Mouse (Mus musculus) left cerebral cortex, adult 9 months (tissue): ENCODE measurements around the gene Lmod3.

Experiments
- DNase-seq, 2 experiments: peaks; one replicate each; pipeline ENCODE4 v3.0.0; 2022; ENCODE audit warnings: low spot score in 2 of 2

Gene Lmod3

GRCm38 (mm10) chr6:97227067-97227847 is 25.3 kb downstream of the Lmod3 start:
- DNase-seq, result no peak

GRCm38 (mm10) chr6:97226083-97226491 is 26.5 kb downstream of the Lmod3 start:
- DNase-seq, result no peak

GRCm38 (mm10) chr6:97224505-97224904 is 28.1 kb downstream of the Lmod3 start:
- DNase-seq, result no peak

- DNase-seq, result no peak
These were observed 29.0 kb downstream of the Lmod3 start for GRCm38 (mm10) chr6:97223566-97223965.

GRCm38 (mm10) chr6:97222931-97223467 is 29.6 kb downstream of the Lmod3 start:
- no peak for DNase-seq

- DNase-seq, result no peak
These were observed 30.2 kb downstream of the Lmod3 start for GRCm38 (mm10) chr6:97222321-97222720.

- DNase-seq, result peak in 1 of 2 experiments; percentile 81
These were observed 31.1 kb downstream of the Lmod3 start for GRCm38 (mm10) chr6:97221205-97222025.

- DNase-seq, result no peak
These were observed 31.9 kb downstream of the Lmod3 start for GRCm38 (mm10) chr6:97220672-97221071.

- no peak for DNase-seq
These were observed 36.3 kb downstream of the Lmod3 start for GRCm38 (mm10) chr6:97216154-97216821.

- DNase-seq, result peak in 1 of 2 experiments; percentile 73
These were observed 40.6 kb downstream of the Lmod3 start for GRCm38 (mm10) chr6:97211981-97212380.

GRCm38 (mm10) chr6:97210962-97211601 is 41.5 kb downstream of the Lmod3 start:
- DNase-seq, result peak in 1 of 2 experiments; percentile 24

GRCm38 (mm10) chr6:97210191-97210961 is 42.2 kb downstream of the Lmod3 start, which contains the start of gene Arl6ip5:
Gene Arl6ip5 (plus strand): TSS chr6:97210689.
- peak; percentile 64 to 90 for DNase-seq

- DNase-seq, result no peak
These were observed 42.8 kb downstream of the Lmod3 start for GRCm38 (mm10) chr6:97209751-97210150.

GRCm38 (mm10) chr6:97209201-97209600 is 43.4 kb downstream of the Lmod3 start:
- no peak for DNase-seq

- DNase-seq, result no peak
These were observed 44.2 kb downstream of the Lmod3 start for GRCm38 (mm10) chr6:97208406-97208805.

GRCm38 (mm10) chr6:97207085-97207484 is 45.5 kb downstream of the Lmod3 start:
- no peak for DNase-seq

- DNase-seq, result peak; percentile 92 to 98
These were observed 47.1 kb downstream of the Lmod3 start, which contains the start of gene Uba3 for GRCm38 (mm10) chr6:97205439-97205885. Gene Uba3 (minus strand): TSS chr6:97205647.

GRCm38 (mm10) chr6:97204952-97205351 is 47.6 kb downstream of the Lmod3 start:
- DNase-seq, result no peak

- DNase-seq, result no peak
These were observed 48.2 kb downstream of the Lmod3 start for GRCm38 (mm10) chr6:97204252-97204869.

GRCm38 (mm10) chr6:97202477-97202876 is 50.1 kb downstream of the Lmod3 start:
- no peak for DNase-seq
